Mouse (Mus musculus) bone marrow, adult 2 months (tissue): ENCODE results near the gene Kctd14. TPM values are rescaled to one million over a fixed set of nuclear protein-coding genes. Genes with fewer than 3 reads are reported as not detected.
"Not testable (repeated sequence)": the region's sequence is repeated elsewhere in the genome, so short reads cannot be mapped to it uniquely, and the experiment has no call there.

Source experiments
- H3K27ac ChIP-seq: fragments of 200-500 bp; 2 replicates; pipeline ENCODE4 v1.5.1; 2012; ENCODE audit warnings: low read depth, mild to moderate bottlenecking, control low read depth, inconsistent platforms, low read length; ENCODE audit not compliant: control insufficient read depth, poor library complexity, insufficient read depth
- H3K4me1 ChIP-seq: fragments of 200-500 bp; 2 replicates; pipeline ENCODE4 v1.6.1; 2011; ENCODE audit warnings: low read length; ENCODE audit not compliant: control insufficient read depth, insufficient read depth
- H3K4me3 ChIP-seq: fragments of 200-500 bp; replicated peaks from 2 replicates; pipeline ENCODE3; 2011; ENCODE audit warnings: mild to moderate bottlenecking, low read depth, low read length, control low read depth; ENCODE audit not compliant: control insufficient read depth
- CTCF ChIP-seq: fragments of 200-500 bp; IDR thresholded peaks from 2 replicates; pipeline ENCODE4 v1.5.1; 2011; ENCODE audit warnings: low read length, control low read depth; ENCODE audit not compliant: control insufficient read depth, insufficient read depth
- POLR2A ChIP-seq: fragments of 200-500 bp; IDR thresholded peaks from 2 replicates; pipeline ENCODE4 v1.6.1; 2011; ENCODE audit warnings: low read depth, mild to moderate bottlenecking, control low read depth, low read length, borderline replicate concordance; ENCODE audit not compliant: control insufficient read depth
- WGBS: fragments of 180-500 bp; shearing (Covaris S2); methylation state at CpG from one replicate; pipeline ENCODE4 v1.1.7; 2018; 5-methylcytosine and 5-hydroxymethylcytosine counted together
- polyA plus RNA-seq: library from polyadenylated mRNA; stranded (reverse); fragments of >200 nt; gene quantifications from 2 replicates; pipeline ENCODE4 v1.2.4, GENCODE M21; 2011; ENCODE audit warnings: low replicate concordance; ENCODE audit not compliant: missing spikeins, insufficient read depth, insufficient read length

Gene Kctd14
- polyA plus RNA-seq: 12.6 and 13.5 TPM in 2 replicates

GRCm38 (mm10) chr7:97451023-97451422 lies at the start of gene Kctd14:
Kctd14 (plus strand) TSS chr7:97451323.
- H3K4me1 ChIP-seq, H3K27ac ChIP-seq, H3K4me3 ChIP-seq: not testable (repeated sequence)
- 71% methylated on average over 2 of the region's 2 CpGs for WGBS

DNA sequence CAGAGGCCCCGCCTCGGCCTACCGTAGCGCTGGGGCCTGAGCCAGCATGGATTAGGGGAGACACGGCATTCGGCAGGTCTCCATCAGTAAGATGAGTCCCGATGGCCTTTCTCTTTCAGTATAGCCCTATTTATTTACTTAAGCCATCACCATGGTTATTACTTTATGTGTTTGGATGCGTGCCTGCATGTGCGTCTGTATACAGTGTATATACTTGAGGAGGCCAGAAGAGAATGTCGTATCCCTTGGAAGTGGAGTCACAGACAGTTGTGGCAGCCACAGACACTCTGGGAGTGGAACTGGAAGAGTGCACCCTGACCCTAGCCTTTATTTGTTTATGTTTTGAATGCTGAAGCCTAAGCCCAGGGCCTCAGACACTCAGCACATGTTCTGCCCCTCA lies 44.0 kb upstream of the Kctd14 start:
- Histone ChIP-seq H3K4me3 (no peak overlapping the region), H3K4me1 (no peaks in the 10 kb centered on the region), H3K27ac (no peak overlapping the region)
- 89% methylated on average over 10 of the region's 10 CpGs for WGBS
- TF ChIP-seq CTCF (no peak), POLR2A (no peak)

DNA sequence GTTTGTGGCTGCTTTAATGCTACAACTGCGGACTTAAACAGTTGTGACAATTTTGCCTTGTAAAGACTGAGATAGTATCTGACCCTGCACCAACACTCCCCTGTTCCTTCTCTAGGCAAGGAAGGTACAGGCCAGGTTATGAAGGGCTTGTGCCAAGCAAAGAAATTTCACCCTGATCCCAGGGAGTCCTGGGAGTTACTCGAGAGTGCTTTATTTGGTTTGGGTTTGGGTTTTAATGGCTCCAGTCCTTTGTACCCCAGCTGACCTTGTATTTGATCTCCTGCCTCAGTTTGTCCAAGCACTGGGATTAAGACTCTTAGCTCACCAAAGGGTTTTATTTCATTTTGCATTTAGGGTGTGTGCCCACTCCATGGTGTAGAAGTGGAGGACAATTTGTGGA lies 40.0 kb upstream of the Kctd14 start:
- WGBS: 90% methylated on average over 2 of the region's 2 CpGs
- Histone ChIP-seq H3K4me1 (no peaks in the 10 kb centered on the region), H3K4me3 (no peak overlapping the region), H3K27ac (no peak overlapping the region)
- TF ChIP-seq CTCF (no peak), POLR2A (no peak)

- H3K4me3 ChIP-seq: no peak overlapping the region
- no peak for TF ChIP-seq CTCF
- TF ChIP-seq POLR2A: no peak
- H3K4me1 ChIP-seq: no peaks in the 10 kb centered on the region
- H3K27ac ChIP-seq: no peak overlapping the region
- 70% methylated on average over 3 of the region's 3 CpGs for WGBS
Observed at GRCm38 (mm10) chr7:97411575-97411974, 39.5 kb upstream of the Kctd14 start.

GRCm38 (mm10) chr7:97413981-97414380 lies 37.1 kb upstream of the Kctd14 start:
- Histone ChIP-seq H3K4me3 (no peak overlapping the region), H3K27ac (no peak overlapping the region), H3K4me1 (no peaks in the 10 kb centered on the region)
- TF ChIP-seq CTCF (no peak), POLR2A (no peak)
- WGBS: 69% methylated on average over 1 of the region's 1 CpGs

DNA sequence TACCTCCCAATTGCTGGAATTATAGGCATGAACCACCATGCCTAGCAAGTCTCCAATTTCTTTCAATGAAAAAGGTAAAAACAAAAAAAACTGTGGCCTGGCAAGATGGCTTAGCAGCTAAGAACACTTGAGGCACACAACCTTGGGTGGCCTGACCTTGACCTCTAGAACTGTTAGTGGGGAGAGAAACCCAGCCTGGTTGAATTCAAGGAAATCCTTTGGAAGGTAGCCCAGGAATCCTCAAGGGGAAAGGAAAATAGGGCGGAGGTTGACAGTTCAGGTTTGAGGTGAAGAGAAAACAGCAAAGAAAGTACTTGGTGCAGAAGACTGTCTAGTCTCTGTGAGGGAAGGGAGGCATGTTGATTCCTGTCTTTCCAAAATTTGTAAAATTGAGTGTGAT lies 36.7 kb upstream of the Kctd14 start:
- H3K27ac ChIP-seq: no peak overlapping the region
- TF ChIP-seq POLR2A (no peak), CTCF (no peak)
- H3K4me3 ChIP-seq: no peak overlapping the region
- 83% methylated on average over 1 of the region's 1 CpGs for WGBS
- no peaks in the 10 kb centered on the region for H3K4me1 ChIP-seq

- WGBS: 72% methylated on average over 9 of the region's 9 CpGs
- TF ChIP-seq POLR2A: no peak
- TF ChIP-seq CTCF: no peak
- no peaks in the 10 kb centered on the region for H3K4me1 ChIP-seq
- no peak overlapping the region for H3K4me3 ChIP-seq
- no peak overlapping the region for H3K27ac ChIP-seq
Observed at GRCm38 (mm10) chr7:97414915-97415687, 36.0 kb upstream of the Kctd14 start.

DNA sequence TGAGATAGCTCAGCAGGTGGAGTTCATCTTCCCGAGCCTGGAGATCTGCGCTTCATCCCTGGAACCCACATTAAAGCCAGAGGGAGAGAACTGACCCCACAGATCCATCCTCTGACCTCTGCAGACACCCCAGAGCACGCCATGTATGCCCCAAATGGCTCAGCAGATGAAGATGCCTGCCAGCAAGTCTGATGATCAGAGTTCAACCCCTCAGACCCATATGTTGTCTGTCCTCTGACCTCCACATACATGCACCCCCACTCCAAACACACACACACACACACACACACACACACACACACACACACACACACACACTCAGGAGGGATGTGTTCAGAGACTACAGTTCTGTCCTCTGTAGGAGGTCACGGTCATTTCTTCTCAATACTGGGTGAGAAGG lies 34.6 kb upstream of the Kctd14 start:
- TF ChIP-seq CTCF: no peak
- no peak for TF ChIP-seq POLR2A
- H3K4me1 ChIP-seq: no peaks in the 10 kb centered on the region
- no peak overlapping the region for H3K27ac ChIP-seq
- H3K4me3 ChIP-seq: no peak overlapping the region
- 84% methylated on average over 4 of the region's 4 CpGs for WGBS
